Mouse (Mus musculus): ENCODE measurements around the gene Fam89b.

The Fam89b gene

DNA sequence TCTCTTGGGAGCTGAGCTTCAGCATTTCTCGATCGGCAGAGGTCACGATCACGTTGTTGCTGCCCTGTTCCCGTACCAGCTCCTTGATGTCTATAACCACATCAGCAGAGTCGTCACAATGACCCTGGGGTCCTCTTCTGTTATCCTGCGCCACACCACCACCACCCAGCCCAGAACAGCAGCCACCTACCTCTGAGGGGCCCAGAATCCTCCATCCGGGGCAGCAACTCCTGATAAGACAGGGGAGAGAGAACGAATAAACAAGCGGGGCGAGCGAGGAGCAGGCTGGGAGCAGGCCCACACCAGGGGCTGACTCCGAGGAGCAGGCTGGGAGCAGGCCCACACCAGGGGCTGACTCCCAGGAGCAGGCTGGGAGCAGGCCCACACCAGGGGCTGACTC lies 43.0 kb downstream of the Fam89b start:
- H3K36me3 ChIP-seq (ENCODE audit: insufficient read depth, low read length) = peaks cover 71% of the 10 kb centered on the region
- H3K4me1 ChIP-seq (replicated peaks; ENCODE audit: low read depth, low read length) = peaks cover 58% of the 10 kb centered on the region
- H3K4me3 ChIP-seq (replicated peaks; ENCODE audit: low read length) = no peak overlapping the region
- no peak for TF ChIP-seq CTCF (conservative IDR thresholded peaks at IDR 0.05; ENCODE audit: low read length)
- TF ChIP-seq POU5F1 (IDR thresholded peaks at IDR 0.05; ENCODE audit: borderline replicate concordance, low read length) = no peak
- no peak for TF ChIP-seq NANOG (IDR thresholded peaks at IDR 0.05; ENCODE audit: borderline replicate concordance, low read length)
- H3K27me3 ChIP-seq (ENCODE audit: insufficient read depth, low read length) = no peaks in the 10 kb centered on the region
- H3K9me3 ChIP-seq (ENCODE audit: low read length) = no peaks in the 10 kb centered on the region

DNA sequence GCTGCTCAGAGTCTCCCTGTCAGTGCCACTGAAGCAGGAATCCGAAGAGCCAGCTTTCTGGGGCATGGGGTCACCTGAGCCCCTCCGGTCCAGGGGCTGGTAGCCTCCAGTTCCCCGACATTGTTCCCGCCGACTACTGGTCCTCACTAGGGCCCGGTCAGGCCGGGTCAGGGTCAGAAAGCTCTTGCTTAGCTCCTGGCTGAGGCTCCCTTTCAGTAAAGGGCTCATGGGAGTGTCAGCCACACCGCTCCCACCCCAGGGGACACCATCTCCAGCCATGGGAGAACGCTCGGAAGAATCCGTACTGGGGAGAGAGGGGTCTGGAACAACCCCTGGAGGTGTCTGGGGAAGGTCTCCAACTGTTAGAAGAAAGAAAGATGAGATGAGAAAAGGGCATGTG lies 43.6 kb downstream of the Fam89b start:
- TF ChIP-seq NANOG (IDR thresholded peaks at IDR 0.05; ENCODE audit: borderline replicate concordance, low read length) (no peak), CTCF (conservative IDR thresholded peaks at IDR 0.05; ENCODE audit: low read length) (no peak), POU5F1 (IDR thresholded peaks at IDR 0.05; ENCODE audit: borderline replicate concordance, low read length) (no peak)
- H3K4me3 ChIP-seq (replicated peaks; ENCODE audit: low read length) = peak overlapping the region; percentile 67; the same call in 1 of the 2 replicates
- H3K9me3 ChIP-seq (ENCODE audit: low read length) = no peaks in the 10 kb centered on the region
- H3K4me1 ChIP-seq (replicated peaks; ENCODE audit: low read depth, low read length) = peaks cover 52% of the 10 kb centered on the region
- no peaks in the 10 kb centered on the region for H3K27me3 ChIP-seq (ENCODE audit: insufficient read depth, low read length)
- peaks cover 71% of the 10 kb centered on the region for H3K36me3 ChIP-seq (ENCODE audit: insufficient read depth, low read length)

DNA sequence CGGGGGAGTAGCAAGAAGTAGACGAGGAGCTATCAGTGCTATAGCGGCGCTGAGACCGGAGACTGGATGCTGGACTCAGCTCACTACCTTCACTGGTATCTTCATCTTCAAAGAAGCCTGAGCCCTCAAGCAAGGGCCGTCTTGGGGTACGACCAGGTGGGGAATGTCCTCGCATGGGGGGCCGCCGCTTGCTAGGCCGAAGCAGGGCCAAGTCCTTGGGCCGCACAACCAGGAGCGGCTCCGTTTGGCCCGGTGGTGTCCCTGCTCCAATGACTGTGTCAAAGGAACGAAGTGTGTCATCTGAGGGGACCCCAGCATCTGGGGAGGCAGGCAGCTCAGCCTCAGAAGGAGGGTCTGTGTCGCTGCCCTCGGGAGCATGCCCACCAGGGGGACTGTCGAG lies 44.0 kb downstream of the Fam89b start:
- Histone ChIP-seq H3K27me3 (ENCODE audit: insufficient read depth, low read length) (no peaks in the 10 kb centered on the region), H3K9me3 (ENCODE audit: low read length) (no peaks in the 10 kb centered on the region), H3K4me1 (replicated peaks; ENCODE audit: low read depth, low read length) (peaks cover 47% of the 10 kb centered on the region), H3K4me3 (replicated peaks; ENCODE audit: low read length) (peak overlapping the region; percentile 67), H3K36me3 (ENCODE audit: insufficient read depth, low read length) (peaks cover 71% of the 10 kb centered on the region)
- TF ChIP-seq POU5F1 (IDR thresholded peaks at IDR 0.05; ENCODE audit: borderline replicate concordance, low read length) = no peak
- TF ChIP-seq CTCF (conservative IDR thresholded peaks at IDR 0.05; ENCODE audit: low read length) = no peak
- no peak for TF ChIP-seq NANOG (IDR thresholded peaks at IDR 0.05; ENCODE audit: borderline replicate concordance, low read length)

DNA sequence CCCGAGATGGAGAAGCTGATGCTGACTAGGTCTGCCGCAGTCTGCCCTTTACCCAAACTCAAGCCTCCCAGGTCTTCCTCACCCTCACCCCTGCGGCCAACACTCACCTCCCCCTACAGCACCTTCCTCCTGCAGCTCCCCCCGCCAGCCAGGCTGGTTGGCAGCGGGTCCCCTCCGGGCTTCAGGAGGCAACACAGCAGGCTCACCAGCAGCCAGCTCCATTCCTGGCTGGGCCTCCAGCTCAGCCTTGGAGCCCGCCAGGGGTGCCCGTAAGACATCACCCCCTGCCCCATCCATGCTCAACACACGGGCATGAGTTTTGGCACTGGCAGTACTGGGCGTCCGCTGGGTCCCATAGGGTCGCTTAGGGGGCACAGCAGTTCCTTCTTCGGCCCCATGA lies 44.5 kb downstream of the Fam89b start:
- peaks cover 43% of the 10 kb centered on the region for H3K4me1 ChIP-seq (replicated peaks; ENCODE audit: low read depth, low read length)
- no peaks in the 10 kb centered on the region for H3K9me3 ChIP-seq (ENCODE audit: low read length)
- peak overlapping the region; percentile 67 for H3K4me3 ChIP-seq (replicated peaks; ENCODE audit: low read length)
- peaks cover 75% of the 10 kb centered on the region for H3K36me3 ChIP-seq (ENCODE audit: insufficient read depth, low read length)
- TF ChIP-seq CTCF (conservative IDR thresholded peaks at IDR 0.05; ENCODE audit: low read length) = no peak
- TF ChIP-seq NANOG (IDR thresholded peaks at IDR 0.05; ENCODE audit: borderline replicate concordance, low read length) = no peak
- no peak for TF ChIP-seq POU5F1 (IDR thresholded peaks at IDR 0.05; ENCODE audit: borderline replicate concordance, low read length)
- no peaks in the 10 kb centered on the region for H3K27me3 ChIP-seq (ENCODE audit: insufficient read depth, low read length)

DNA sequence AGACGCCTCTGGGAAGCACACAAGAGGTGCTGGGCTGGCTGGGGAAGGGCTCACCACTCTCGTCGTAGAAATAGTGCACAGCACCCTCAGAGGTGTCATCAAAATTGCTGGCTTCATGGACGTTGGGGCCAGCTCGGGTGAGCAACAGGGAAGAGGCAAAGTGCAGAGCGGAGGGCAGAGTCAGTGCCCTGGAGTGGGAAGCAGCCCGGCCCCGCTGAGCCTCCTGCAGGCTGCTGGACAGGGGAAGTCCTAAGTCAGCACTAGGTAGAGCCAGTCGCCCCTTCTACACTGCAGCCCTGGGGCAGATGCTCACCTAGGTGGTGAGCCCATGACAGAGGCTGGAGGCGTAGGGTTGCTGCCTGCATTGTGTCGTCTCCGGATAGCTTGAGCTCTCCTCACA lies 45.2 kb downstream of the Fam89b start:
- no peak overlapping the region for H3K4me3 ChIP-seq (replicated peaks; ENCODE audit: low read length)
- H3K4me1 ChIP-seq (replicated peaks; ENCODE audit: low read depth, low read length) = peaks cover 37% of the 10 kb centered on the region
- TF ChIP-seq CTCF (conservative IDR thresholded peaks at IDR 0.05; ENCODE audit: low read length) (no peak), NANOG (IDR thresholded peaks at IDR 0.05; ENCODE audit: borderline replicate concordance, low read length) (no peak), POU5F1 (IDR thresholded peaks at IDR 0.05; ENCODE audit: borderline replicate concordance, low read length) (no peak)
- no peaks in the 10 kb centered on the region for H3K9me3 ChIP-seq (ENCODE audit: low read length)
- H3K36me3 ChIP-seq (ENCODE audit: insufficient read depth, low read length) = peaks cover 82% of the 10 kb centered on the region
- H3K27me3 ChIP-seq (ENCODE audit: insufficient read depth, low read length) = no peaks in the 10 kb centered on the region

DNA sequence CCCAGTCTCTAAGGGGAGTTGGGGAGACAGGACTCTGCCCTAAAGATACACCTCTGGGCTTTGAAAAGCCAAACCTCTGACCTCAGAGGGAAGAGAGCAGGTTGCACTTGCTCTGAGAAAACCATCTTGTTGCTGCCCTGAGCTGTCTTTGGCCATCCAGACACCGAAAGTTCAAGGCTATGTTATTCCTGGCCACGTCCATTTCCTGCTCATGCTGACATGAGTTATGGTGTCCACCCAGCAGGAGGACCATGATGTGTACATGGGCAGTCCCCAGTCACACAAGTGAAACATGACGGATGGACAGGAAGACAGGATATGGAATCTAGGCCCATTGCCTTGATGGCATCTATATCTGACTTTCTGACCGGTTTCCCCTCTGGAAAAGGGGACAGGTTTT lies 49.0 kb downstream of the Fam89b start:
- Histone ChIP-seq H3K27me3 (ENCODE audit: insufficient read depth, low read length) (no peaks in the 10 kb centered on the region), H3K9me3 (ENCODE audit: low read length) (no peaks in the 10 kb centered on the region), H3K4me1 (replicated peaks; ENCODE audit: low read depth, low read length) (peaks cover 13% of the 10 kb centered on the region), H3K36me3 (ENCODE audit: insufficient read depth, low read length) (peaks cover 97% of the 10 kb centered on the region), H3K4me3 (replicated peaks; ENCODE audit: low read length) (no peak overlapping the region)
- no peak for TF ChIP-seq POU5F1 (IDR thresholded peaks at IDR 0.05; ENCODE audit: borderline replicate concordance, low read length)
- TF ChIP-seq NANOG (IDR thresholded peaks at IDR 0.05; ENCODE audit: borderline replicate concordance, low read length) = no peak
- TF ChIP-seq CTCF (conservative IDR thresholded peaks at IDR 0.05; ENCODE audit: low read length) = no peak

All from E14TG2a.4 (cell line).